Mouse (Mus musculus) adrenal gland, adult 2 months (tissue): ENCODE data around the gene Obsl1. TPM values are rescaled to one million over a fixed set of nuclear protein-coding genes. Genes with fewer than 3 reads are reported as not detected.
A peak's percentile ranks its signal among the peaks of the same experiment; 100 is the strongest.

Source experiments
- DNase-seq: peaks from one replicate; pipeline ENCODE4 v3.0.0; 2021
- long read RNA-seq: library from polyadenylated mRNA; stranded (forward); transcript quantifications from one replicate; pipeline ENCODE4 v2.0.0, GENCODE M21; 2021
- polyA plus RNA-seq: library from polyadenylated mRNA; depleted of rRNA; stranded (reverse); fragments of >200 nt; gene quantifications from 2 replicates; pipeline ENCODE4 v1.2.3, GENCODE M21; 2012; rRNA removed
- total RNA-seq, 2 experiments: library from RNA; stranded (reverse); gene quantifications; 2 replicates each; pipeline ENCODE4 v1.2.3; 2021

Gene Obsl1
- total RNA-seq (10 to 100 TPM; 35.9 to 56.6 TPM), polyA plus RNA-seq (81.5 and 101 TPM in 2 replicates)
- long read RNA-seq, full-length matches to known transcripts, result 16 of 43 reads
- long read RNA-seq, partial matches to known transcripts, result 21 of 43 reads
- long read RNA-seq, other reads (novel, unspliced or antisense), result 6 of 43 reads

DNA sequence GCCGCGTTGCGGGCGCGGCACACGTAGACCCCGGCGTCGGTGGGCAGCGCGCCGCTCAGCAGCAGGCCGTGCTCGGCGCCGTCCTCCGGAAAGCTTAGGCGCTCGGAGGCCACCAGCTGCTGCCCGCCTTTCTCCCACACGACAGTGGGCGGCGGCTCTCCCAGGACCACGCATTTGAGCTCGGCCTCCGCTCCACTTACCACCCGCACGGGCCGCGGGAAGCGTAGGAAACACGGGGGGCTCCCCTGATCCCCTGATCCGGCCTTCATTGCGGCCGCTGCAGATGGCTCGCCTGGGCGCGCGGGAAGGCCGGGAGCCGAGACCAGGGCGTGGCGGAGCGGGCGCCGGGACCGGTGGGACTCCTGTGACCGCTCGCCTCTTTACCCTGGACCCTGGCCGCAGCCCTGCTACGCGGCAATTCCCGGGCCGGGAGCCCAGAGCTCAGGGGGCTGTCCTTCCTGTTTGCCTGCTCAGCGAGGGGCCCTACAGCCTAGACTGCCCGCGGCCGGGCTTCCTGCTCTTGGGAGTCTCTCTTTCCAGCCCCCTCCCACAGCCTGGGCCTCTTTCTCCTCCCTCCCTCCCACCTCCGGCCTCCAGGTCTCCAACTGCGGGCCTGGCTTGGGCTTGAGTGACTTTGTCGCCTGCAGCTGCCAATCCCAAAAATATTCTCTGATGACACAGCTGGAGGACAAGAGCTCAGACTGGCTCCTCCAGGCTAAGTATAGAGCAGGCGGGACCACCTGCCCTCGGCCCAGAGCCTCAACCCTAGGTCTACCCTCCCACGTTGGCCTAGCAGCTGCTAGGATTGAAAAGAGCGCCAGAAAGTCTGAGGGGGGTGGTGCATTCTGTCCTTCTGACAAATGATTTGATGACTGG lies at the start of gene Obsl1:
Gene Obsl1 (minus strand): TSS at position 497 of the 876 bp plus-strand sequence.
- peak; percentile 73 for DNase-seq

GRCm38 (mm10) chr1:75555680-75556079 lies 49.4 kb upstream of the Obsl1 start:
- no peak for DNase-seq

GRCm38 (mm10) chr1:75550586-75550985 lies 44.3 kb upstream of the Obsl1 start:
- no peak for DNase-seq

GRCm38 (mm10) chr1:75549289-75550279 lies 43.3 kb upstream of the Obsl1 start:
- DNase-seq, result peak; percentile 93

DNA sequence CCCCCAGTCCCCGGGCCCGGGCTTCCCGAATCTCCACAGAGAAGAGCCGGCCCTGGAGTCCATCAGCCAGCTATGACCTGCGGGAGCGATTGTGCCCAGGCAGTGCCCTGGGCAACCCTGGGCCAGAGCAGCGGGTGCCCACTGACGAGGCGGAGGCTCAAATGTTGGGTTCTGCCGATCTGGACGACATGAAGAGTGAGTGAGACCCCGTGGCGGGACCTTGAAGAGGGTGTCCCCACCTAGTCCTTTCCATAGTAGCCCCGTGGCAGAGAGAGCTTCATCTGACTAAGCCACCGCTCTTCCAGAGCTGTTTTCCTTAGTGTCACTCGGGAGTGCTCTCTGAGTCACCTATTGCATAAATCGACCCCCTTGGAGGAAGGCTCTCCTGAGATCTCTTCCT lies 42.6 kb upstream of the Obsl1 start:
- peak; percentile 70 for DNase-seq

DNA sequence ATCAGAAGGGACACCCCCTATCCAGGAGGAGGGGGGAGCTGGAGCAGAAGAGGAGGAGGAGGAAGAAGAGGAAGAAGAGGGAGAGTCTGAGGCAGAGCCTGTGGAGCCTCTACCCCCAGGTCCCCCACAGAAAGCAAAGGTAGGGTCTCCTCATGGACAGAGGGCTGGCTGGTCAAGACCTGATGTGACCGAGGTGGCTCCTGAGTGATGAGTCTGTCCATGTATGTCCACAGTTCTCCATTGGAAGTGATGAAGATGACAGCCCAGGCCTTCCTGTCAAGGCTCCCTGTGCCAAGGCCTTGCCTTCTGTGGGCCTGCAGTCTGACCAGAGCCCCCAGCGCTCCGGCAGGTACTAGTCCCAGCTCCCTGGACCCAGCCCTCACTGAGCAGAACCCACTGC lies 41.8 kb upstream of the Obsl1 start:
- DNase-seq, result peak; percentile 39

- no peak for DNase-seq
Measured at GRCm38 (mm10) chr1:75547351-75547750, 41.1 kb upstream of the Obsl1 start.

DNA sequence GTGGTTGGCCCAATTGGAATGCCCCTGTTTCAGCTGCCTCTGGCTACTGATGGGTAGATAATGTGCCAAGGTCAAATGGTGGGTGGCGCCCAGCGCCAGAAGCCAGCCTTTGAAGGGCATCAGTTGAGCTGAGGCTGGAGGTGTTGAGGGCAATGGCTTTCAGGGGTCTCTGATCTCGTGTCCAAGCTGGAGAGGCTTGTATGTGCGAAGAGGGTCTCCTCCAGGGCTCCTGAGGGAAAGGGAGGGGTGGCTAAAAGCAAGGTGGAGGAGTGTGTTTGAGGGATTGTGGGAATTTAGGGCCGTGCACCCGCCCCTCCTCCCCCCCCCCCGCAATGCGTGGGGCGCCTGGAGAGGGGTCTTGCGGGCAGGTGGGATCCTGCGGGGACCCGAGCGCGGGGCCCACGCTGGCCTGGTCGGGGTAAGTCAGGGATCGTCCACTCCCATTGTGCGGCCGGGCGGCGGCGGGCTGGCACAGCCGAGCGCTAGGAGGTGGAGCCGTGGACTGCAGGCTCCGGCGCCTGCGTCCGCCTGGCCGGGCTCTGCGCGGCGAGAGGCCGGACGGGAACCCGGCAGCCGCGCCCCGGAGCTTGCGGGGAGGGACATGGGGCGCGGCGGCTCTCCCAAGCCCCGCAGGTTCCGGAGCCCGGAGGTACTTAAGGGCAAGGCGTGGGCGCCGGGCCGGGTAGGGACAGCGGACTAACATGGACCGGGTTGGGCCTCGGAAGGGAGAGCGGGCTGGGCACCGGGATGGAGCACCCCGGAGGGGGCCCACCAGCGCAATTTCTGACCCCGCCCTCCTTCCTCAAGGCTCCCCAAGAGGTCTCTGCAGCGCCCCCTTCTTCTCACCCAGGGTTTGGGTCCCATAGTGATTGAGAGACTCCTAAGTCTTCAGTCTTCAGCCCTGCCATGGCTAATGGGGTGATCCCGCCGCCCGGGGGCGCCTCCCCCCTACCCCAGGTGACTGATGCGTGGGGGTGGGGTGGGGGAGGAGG lies 40.0 kb upstream of the Obsl1 start, which contains the start of gene Slc4a3:
Gene Slc4a3 (plus strand): TSS at position 302 of the 992 bp plus-strand sequence.
- peak; percentile 87 for DNase-seq

GRCm38 (mm10) chr1:75544351-75544750 lies 38.1 kb upstream of the Obsl1 start:
- DNase-seq, result no peak

DNA sequence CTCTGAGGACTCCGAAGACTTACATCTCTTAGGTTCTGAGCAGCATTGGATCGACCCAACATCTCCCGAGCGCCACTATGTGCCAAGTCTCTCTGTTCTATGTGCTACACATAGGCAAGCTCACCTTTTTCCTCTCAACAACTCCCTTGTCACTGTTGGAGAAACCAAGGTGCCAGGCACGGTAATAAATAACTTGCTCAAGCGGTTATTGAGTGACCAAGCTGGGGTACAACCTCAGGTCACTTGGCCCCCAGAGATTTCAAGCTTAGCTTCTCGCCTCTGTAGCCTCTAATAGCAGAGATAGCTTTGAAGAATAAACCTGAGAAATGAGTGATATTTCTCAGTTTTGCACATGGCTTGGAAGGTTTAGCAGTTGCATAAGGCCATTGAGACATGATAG lies 35.2 kb upstream of the Obsl1 start:
- no peak for DNase-seq

GRCm38 (mm10) chr1:75538597-75539190 lies 32.4 kb upstream of the Obsl1 start:
- no peak for DNase-seq

GRCm38 (mm10) chr1:75537587-75537986 lies 31.3 kb upstream of the Obsl1 start:
- DNase-seq, result no peak

DNA sequence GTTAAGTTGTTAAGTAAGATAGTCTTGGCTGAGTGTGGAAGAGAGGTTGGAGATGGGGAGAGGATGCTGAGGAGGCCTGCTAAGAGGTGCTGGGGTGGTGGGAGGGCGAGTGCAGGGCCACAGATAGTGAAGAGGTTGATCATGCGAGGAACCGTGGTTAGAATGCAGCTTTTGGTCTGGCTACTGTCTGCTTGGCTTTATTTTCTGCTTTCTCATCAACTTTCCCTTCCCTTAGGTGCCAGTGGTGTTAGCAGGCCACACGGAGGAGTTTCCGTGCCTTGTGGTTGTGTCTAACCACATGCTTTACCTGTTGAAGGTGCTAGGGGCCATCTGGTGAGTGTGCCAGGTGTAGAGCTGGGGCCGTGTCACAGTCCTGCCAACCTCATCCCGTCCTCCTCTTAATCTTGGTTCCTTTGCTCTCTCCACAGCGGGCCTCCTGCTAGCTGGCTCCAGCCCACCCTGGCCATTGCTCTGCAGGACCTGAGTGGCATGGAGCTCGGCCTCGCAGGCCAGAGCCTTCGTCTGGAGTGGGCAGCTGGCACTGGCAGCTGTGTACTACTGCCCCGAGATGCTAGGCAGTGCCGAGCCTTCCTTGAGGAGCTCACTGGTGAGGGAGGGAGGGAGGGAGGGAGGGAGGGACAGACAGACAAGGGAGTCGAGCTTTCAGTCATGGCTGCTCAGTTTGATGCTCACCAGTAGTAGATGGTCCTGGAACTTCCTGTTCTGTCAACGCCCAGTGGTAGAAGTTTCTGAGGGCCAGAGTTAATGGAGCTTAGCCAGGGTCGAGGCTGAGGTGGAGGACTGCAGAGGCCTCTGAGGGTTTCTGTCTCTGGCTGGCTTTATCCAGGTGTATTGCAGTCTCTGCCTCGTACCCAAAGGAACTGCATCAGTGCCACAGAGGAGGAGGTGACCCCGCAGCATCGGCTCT lies 27.3 kb upstream of the Obsl1 start:
- DNase-seq, result no peak

- no peak for DNase-seq
Measured at GRCm38 (mm10) chr1:75532280-75533172, 26.3 kb upstream of the Obsl1 start.

DNA sequence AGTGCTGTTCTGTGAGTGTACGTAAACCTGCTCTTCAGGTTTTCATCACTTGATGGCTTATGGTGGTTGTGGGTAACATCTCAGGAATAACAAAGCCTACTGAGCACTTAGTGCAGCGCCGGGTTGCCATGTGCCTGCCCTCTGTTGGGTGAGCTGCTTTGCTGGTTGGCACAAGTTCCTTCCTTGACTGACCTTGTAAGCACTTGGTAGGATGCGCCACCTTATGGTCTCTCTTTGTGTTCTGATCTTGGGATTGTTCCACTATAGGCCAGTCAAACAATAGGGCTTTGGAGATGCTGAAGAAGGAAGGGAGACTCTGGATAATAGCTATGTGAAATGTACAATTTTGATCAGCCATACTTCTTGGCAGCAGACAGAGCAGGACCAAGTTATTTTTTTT lies 24.3 kb upstream of the Obsl1 start:
- DNase-seq, result no peak

GRCm38 (mm10) chr1:75524679-75525078 lies 18.4 kb upstream of the Obsl1 start:
- DNase-seq, result no peak

DNA sequence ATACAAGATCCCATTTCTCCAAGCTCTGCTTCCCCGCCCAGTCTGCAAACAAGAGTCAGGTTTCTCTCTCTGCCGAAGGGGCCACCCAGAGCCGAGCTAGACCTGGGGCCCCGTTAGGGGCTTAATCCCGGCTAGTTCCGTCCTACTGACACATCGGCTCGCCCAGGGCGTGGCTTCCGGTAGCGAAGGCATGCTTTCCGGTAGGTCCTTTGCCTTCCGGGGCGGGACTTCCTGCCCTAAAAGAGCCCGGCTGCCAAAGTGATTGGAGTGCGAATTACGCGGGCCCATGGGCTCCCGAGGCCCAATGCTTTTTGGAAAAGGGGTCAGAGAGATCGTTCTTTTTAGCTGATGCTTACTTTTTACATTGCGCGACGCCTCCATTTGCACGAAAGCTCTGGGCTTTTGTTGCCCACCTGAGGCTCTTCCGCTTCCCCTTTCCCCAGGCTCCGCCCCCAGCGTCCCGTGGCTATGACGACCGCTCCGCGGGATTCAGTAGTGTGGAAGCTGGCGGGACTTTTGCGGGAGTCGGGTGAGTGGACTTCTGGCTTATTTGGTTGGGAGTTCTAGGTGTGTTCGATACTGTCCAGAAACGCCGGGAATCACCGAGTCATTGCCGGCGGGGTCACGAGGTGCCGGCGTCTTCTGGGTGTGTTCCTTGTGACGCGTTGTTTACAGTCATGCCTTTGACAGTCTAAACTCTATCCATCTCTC lies 15.2 kb upstream of the Obsl1 start, which contains the start of gene Stk11ip:
Gene Stk11ip (plus strand): TSS at position 209 of the 711 bp plus-strand sequence.
- DNase-seq, result peak; percentile 94
